Mouse (Mus musculus) small intestine, adult 2 months (tissue): Measurements from ENCODE around the gene Zfp710.

ENCODE experiments used
- CTCF ChIP-seq: fragments of 200-500 bp; IDR thresholded peaks from 2 replicates; pipeline ENCODE4 v1.5.1; 2012; ENCODE audit warnings: low read depth, mild to moderate bottlenecking, control low read depth, inconsistent platforms, low read length, moderate library complexity, mixed read lengths; ENCODE audit not compliant: insufficient replicate concordance, insufficient read length; ENCODE audit errors: extremely low read depth
- POLR2A ChIP-seq: fragments of 200-500 bp; IDR thresholded peaks from 2 replicates; pipeline ENCODE4 v1.6.1; 2012; ENCODE audit warnings: low read depth, mild to moderate bottlenecking, control low read depth, inconsistent platforms, low read length, moderate library complexity

DNA sequence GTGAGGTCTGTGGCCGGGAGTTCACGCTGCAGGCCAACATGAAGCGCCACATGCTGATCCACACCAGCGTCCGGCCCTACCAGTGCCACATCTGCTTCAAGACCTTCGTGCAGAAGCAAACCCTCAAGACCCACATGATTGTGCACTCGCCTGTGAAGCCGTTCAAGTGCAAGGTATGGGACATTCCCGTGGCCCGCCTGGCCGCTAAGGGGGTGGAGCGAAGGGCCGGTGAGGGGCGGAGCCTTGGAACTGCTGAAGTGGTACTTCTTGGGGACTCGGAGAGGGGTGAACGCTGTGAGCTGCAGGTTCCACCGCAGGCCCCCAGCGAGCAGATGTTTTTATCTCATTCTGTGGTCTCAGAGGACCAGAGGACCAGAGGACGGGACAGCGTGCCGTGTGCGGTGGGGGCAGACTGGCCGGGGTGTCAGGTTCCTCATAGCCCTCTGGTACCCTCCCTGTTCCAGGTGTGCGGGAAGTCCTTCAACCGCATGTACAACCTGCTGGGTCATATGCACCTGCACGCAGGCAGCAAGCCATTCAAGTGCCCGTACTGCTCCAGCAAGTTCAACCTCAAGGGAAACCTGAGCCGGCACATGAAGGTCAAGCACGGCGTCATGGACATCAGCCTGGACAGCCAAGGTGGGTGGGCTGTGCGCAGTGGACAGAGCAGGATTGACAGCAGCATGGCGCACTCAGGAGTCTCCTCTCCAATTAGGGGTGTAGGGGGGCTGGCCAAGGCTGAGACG is 61.5 kb downstream of the Zfp710 start:
- TF ChIP-seq POLR2A (no peak), CTCF (no peak)
